Mouse (Mus musculus) skeletal muscle tissue, postnatal 0 days (tissue): Measurements from ENCODE around the gene Lcp2. TPM values are rescaled to one million over a fixed set of nuclear protein-coding genes. Genes with fewer than 3 reads are reported as not detected.

Experiments used
- polyA plus RNA-seq: library from polyadenylated mRNA; unstranded; fragments of >200 nt; fragmentation: Nextera tagmentation; extraction: Ambion mirVana; gene quantifications from 2 replicates; pipeline ENCODE4 v1.2.1, GENCODE M21; 2015

Gene Lcp2
- 2.7 and 3.6 TPM in 2 replicates for polyA plus RNA-seq

GRCm38 (mm10) chr11:34046767-34047541 is at the start of gene Lcp2:
TSS of gene Lcp2 (plus strand) at chr11:34046920.

GRCm38 (mm10) chr11:34098422-34098821 is 51.7 kb downstream of the Lcp2 start, which contains the start of gene 4930469K13Rik:
TSS of gene 4930469K13Rik (minus strand) at chr11:34098554.

Other genes with a start within 250 kb of the Lcp2 start
- 0.04 and 0.13 TPM in 2 replicates for gene Kcnmb1, start 83.9 kb upstream of the Lcp2 start, polyA plus RNA-seq
- gene Kcnip1, start 53.8 kb upstream of the Lcp2 start, polyA plus RNA-seq = 0.07 TPM in 1 of 2 replicates, not detected in the other
- 0.66 TPM in 1 of 2 replicates, not detected in the other for gene 4930469K13Rik, start 51.6 kb downstream of the Lcp2 start, polyA plus RNA-seq
- gene Foxi1, start 161.2 kb downstream of the Lcp2 start, polyA plus RNA-seq = not detected in 2 replicates